Mouse (Mus musculus) ES-Bruce4 (cell line): ENCODE data around the gene Sbf1.

Experiments used
- CTCF ChIP-seq: IDR thresholded peaks from one replicate; pipeline ENCODE4 v1.8.1; 2011; ENCODE audit warnings: low read depth, low read length
- EP300 ChIP-seq: IDR thresholded peaks from 2 replicates; pipeline ENCODE4 v1.6.1; 2011; ENCODE audit warnings: low read depth, low read length; ENCODE audit not compliant: insufficient read depth
- POLR2A ChIP-seq: IDR thresholded peaks from one replicate; pipeline ENCODE4 v1.8.1; 2011; ENCODE audit warnings: low read length; ENCODE audit not compliant: insufficient read depth

- TF ChIP-seq CTCF (no peak), POLR2A (no peak), EP300 (no peak)
These were observed 30.1 kb downstream of the Sbf1 start for GRCm38 (mm10) chr15:89285004-89285403.
